ENCODE assay signal across 16 mouse cellular contexts in the genomic region with DNA sequence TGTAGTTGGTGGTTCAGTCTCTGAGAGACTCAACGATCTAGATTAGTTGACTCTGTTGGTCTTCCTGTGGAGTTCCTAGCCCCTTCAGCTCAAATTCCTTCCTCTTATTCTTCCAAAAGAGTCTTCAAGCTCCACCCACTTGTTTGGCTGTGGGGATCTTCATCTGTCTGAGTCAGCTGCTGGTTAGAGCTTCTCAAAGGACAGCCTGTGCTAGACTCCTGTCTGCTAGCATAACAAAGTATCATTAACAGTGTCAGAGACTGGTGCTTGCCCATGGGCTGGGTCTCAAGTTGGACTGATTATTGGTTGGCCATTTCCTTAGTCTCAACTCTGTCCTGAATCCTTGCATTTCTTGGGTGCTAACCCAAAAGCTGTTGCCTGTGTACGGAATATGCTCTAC.
DNase-seq lines count a peak whose midpoint lies in the region; ATAC-seq and TF ChIP-seq lines count a peak whose summit lies in the region.
"Had no signal": no experiment of that assay in that cellular context is flagged by ENCODE, and none has a peak within 500 bp of the region (broad histone marks: within the 10 kb centered on the region; RNA-seq: fewer than 3 reads in every experiment).

No protein-coding gene starts in this region.

- no peaks in the 10 kb centered on the region for H3K9me3 ChIP-seq in heart, postnatal 0 days (replicated peaks; ENCODE audit: control insufficient read depth, low read length)
- H3K9me3 ChIP-seq: forebrain, embryonic 10.5 days; hindbrain, embryonic 10.5 days; megakaryocyte, embryonic 14.5 days; neural tube, embryonic 13.5 days had no signal

- H3K4me1 ChIP-seq in heart, postnatal 0 days (ENCODE audit: control insufficient read depth, insufficient read depth), result no peaks in the 10 kb centered on the region
- H3K4me1 ChIP-seq: forebrain, embryonic 10.5 days; hindbrain, embryonic 10.5 days; megakaryocyte, embryonic 14.5 days; neural tube, embryonic 13.5 days had no signal

- TF ChIP-seq CTCF in heart, postnatal 0 days (IDR thresholded peaks at IDR 0.05; ENCODE audit: low read depth), result no peak

- TF ChIP-seq EP300 in heart, postnatal 0 days (IDR thresholded peaks at IDR 0.05; ENCODE audit: low read depth), result no peak

- no peak overlapping the region for H3K27ac ChIP-seq in heart, postnatal 0 days (ENCODE audit: low read depth)
- H3K27ac ChIP-seq: forebrain, embryonic 10.5 days; hindbrain, embryonic 10.5 days; neural tube, embryonic 13.5 days had no signal

- 54% methylated on average over 2 of the region's 2 CpGs for WGBS in heart, postnatal 0 days

- DNase-seq in heart, adult 8-10 months (ENCODE audit: low spot score), result peak; percentile 23
- DNase-seq in heart, postnatal 4 days, result no peak
- DNase-seq in ES-CJ7 (ENCODE audit: low read depth, low spot score), result peak; percentile 27
- DNase-seq in R1 (ENCODE audit: low read depth, low spot score), result peak; percentile 42
- DNase-seq in heart, postnatal 0 days (ENCODE audit: low spot score), result no peak
- DNase-seq in spleen, postnatal 14 days (ENCODE audit: low spot score in 2 of 2), result no peak
- DNase-seq: cerebellum, postnatal 14 days; kidney, adult 9 months; thymus, adult 18-20 months had no signal

- no peak overlapping the region for H3K9ac ChIP-seq in heart, postnatal 0 days (replicated peaks; ENCODE audit: low read depth, low read length)
- H3K9ac ChIP-seq: neural tube, embryonic 13.5 days had no signal

- no peak for ATAC-seq in heart, postnatal 0 days (ENCODE audit: insufficient read depth, low read depth)
- ATAC-seq in erythroblast, adult 5-6 weeks (replicated peaks; ENCODE audit: low FRiP score, poor library complexity, severe bottlenecking), result no peak
- ATAC-seq: CD4-positive, CD25-positive, alpha-beta regulatory T cell, adult 4 months; inflammation-experienced regulatory T-cells, adult 6 months had no signal

- no peaks in the 10 kb centered on the region for H3K27me3 ChIP-seq in heart, postnatal 0 days (ENCODE audit: control insufficient read depth, insufficient read depth, low read length)
- H3K27me3 ChIP-seq: megakaryocyte, embryonic 14.5 days; neural tube, embryonic 13.5 days had no signal

- no peak overlapping the region for H3K4me3 ChIP-seq in heart, postnatal 0 days (ENCODE audit: low read depth, low read length)
- H3K4me3 ChIP-seq: forebrain, embryonic 10.5 days; hindbrain, embryonic 10.5 days; megakaryocyte, embryonic 14.5 days; neural tube, embryonic 13.5 days had no signal

- H3K4me2 ChIP-seq in heart, postnatal 0 days (ENCODE audit: low read depth, low read length), result peak overlapping the region; percentile 38; the same call in 1 of the 2 replicates
- H3K4me2 ChIP-seq: neural tube, embryonic 13.5 days had no signal

- no peaks in the 10 kb centered on the region for H3K36me3 ChIP-seq in heart, postnatal 0 days (replicated peaks; ENCODE audit: control insufficient read depth, insufficient read depth, low read length)
- H3K36me3 ChIP-seq: forebrain, embryonic 10.5 days; hindbrain, embryonic 10.5 days; neural tube, embryonic 13.5 days had no signal

Comparison
In these comparisons a context has a peak if more than half of its experiments do, and no peak if none do; other contexts are left out.
1. DNase-seq: peak in heart, adult 8-10 months (single experiment), ES-CJ7 (single experiment) and R1 (single experiment); none in heart, postnatal 4 days (single experiment), heart, postnatal 0 days (single experiment) and spleen, postnatal 14 days (0 of 2).